Mouse (Mus musculus) C2C12 (cell line): ENCODE data around the gene Teddm1b.

Source experiments
- CTCF ChIP-seq: IDR thresholded peaks from one replicate; pipeline ENCODE4 v1.5.1; 2011; ENCODE audit not compliant: control insufficient read depth, insufficient read depth, insufficient read length
- MAX ChIP-seq: IDR thresholded peaks from one replicate; pipeline ENCODE4 v1.6.1; 2011; ENCODE audit warnings: mild to moderate bottlenecking, control low read depth
- MYOD1 ChIP-seq: IDR thresholded peaks from one replicate; pipeline ENCODE4 v1.6.1; 2011; ENCODE audit warnings: low read depth; ENCODE audit not compliant: control insufficient read depth, insufficient read length
- MYOG ChIP-seq: IDR thresholded peaks from one replicate; pipeline ENCODE4 v1.6.1; 2011; ENCODE audit not compliant: control insufficient read depth, insufficient read length; ENCODE audit errors: extremely low read depth
- USF1 ChIP-seq: IDR thresholded peaks from one replicate; pipeline ENCODE4 v1.6.1; 2011; ENCODE audit warnings: low read depth, mild to moderate bottlenecking, control low read depth, moderate library complexity

- TF ChIP-seq CTCF (no peak), MYOG (no peak), MYOD1 (no peak), USF1 (no peak), MAX (no peak)
Measured at GRCm38 (mm10) chr1:153897196-153897595, 23.1 kb downstream of the Teddm1b start.
